Mouse (Mus musculus): ENCODE measurements around the gene Olfr963. TPM values are rescaled to one million over a fixed set of nuclear protein-coding genes. Genes with fewer than 3 reads are reported as not detected.

Gene Olfr963
- polyA plus RNA-seq (2017; shearing (Covaris generic)), result not detected

DNA sequence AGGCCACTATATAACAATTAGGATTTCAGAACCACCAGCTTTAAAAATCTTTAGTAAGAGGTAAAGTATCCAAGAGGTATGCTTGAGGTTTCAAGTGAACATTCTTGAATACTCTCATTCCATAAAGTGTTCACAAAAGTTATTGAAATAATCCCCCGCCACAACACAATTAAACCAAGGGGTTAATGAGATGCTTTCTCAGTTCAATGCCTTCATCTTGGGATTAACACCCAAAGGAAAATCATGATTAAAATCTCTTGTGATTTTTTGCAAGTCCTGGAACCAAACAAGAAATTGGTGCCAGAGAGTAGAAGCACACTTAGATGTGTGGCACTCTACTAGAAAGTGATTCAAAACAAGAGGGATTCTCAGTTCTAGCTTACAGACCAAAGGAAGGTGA lies at the start of gene Olfr963:
Olfr963 (plus strand) TSS at position 301 of the 400 bp plus-strand sequence.

DNA sequence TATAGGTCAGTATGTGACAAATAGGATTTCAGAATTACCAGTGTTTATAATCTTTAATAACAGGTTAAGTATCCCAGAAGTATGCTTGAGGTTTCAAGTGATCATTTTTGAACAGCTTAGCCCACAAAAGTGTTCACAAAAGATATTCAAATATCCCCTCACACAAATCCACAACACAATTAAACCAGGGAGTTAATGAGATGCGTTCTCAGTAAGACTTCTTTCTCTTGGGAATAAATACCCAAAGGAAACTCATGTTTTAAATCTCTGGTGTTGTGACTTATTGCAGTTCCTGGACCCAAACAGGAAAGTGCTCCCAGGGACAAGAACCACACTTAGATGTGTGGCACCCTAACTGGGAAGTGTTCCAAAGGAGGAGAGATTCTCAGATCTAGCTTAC lies 45.9 kb upstream of the Olfr963 start, which contains the start of gene Olfr960:
Olfr960 (plus strand) TSS at position 301 of the 400 bp plus-strand sequence.

DNA sequence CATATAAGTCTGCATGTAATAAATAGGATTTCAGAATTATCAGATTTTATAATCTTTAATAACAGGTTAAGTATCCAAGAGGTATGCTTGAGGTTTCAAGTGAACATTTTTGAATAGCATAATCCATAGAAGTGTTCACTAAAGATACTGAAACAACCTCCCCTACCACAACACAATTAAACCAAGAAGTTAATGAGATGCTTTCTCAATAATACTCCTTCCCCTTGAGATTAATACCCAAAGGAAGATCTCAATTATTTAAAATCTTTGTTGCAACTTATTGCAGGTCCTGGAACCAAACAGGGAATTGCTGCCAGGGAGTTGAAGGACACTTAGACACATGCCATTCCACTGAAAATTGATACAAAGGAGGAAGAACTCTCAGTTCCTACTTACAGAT lies 22.2 kb upstream of the Olfr963 start, which contains the start of gene Olfr961:
Olfr961 (plus strand) TSS at position 301 of the 400 bp plus-strand sequence.

DNA sequence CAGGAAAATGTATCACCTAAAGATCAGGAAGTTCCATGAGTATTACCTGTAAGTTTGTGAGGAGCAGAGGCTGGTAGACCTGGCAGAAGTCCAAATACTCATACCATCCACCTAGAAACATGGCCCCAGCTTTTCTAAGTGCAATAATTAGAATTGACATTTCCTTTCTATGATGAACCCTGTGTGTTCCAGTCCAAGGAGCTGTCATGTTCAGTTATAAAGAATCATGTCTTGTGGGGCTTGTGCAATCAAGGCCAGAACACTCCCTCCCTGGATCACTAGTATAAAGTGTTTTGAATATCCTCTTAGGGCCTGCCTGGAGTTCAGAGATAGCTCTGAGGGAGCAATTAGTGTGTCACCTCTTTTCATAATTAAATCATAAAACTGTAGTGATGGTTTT lies 40.0 kb downstream of the Olfr963 start, which contains the start of gene Olfr149:
Olfr149 (minus strand) TSS at position 101 of the 400 bp plus-strand sequence.

DNA sequence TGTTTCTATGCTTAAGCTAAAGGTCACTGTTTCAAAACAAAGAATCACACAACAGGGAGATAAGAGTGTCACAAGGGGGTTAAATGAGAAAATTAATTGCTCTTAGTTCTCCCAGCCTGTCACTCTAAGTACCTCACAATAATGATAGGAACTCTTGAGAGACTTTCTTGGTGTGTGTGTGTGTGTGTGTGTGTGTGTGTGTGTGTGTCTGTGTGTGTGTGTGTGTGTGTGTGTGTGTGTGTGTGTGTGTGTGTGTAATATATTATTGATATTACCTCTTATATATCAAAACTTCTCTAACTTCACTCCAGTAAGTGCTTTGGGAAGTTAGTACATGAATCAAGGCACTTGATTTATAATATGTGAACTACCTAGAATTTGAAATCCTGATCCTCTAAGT lies 44.0 kb downstream of the Olfr963 start, which contains the start of gene Olfr965:
Olfr965 (plus strand) TSS at position 301 of the 400 bp plus-strand sequence.

Other genes starting within 250 kb of the Olfr963 start
- gene Olfr952, start 240.1 kb upstream of the Olfr963 start, polyA plus RNA-seq (2017; shearing (Covaris generic)), result not detected
- not detected for gene Olfr954, start 210.5 kb upstream of the Olfr963 start, polyA plus RNA-seq (2017; shearing (Covaris generic))
- gene Olfr955, start 195.3 kb upstream of the Olfr963 start, polyA plus RNA-seq (2017; shearing (Covaris generic)), result not detected
- gene Olfr44, start 173.2 kb upstream of the Olfr963 start, polyA plus RNA-seq (2017; shearing (Covaris generic)), result not detected
- not detected for gene Olfr957, start 151.4 kb upstream of the Olfr963 start, polyA plus RNA-seq (2017; shearing (Covaris generic))
- gene Olfr958, start 113.2 kb upstream of the Olfr963 start, polyA plus RNA-seq (2017; shearing (Covaris generic)), result not detected
- gene Olfr959, start 91.6 kb upstream of the Olfr963 start, polyA plus RNA-seq (2017; shearing (Covaris generic)), result not detected
- not detected for gene AW551984, start 62.8 kb upstream of the Olfr963 start, polyA plus RNA-seq (2017; shearing (Covaris generic))
- gene Olfr148, start 56.5 kb upstream of the Olfr963 start, polyA plus RNA-seq (2017; shearing (Covaris generic)), result not detected
- gene Olfr960, start 45.8 kb upstream of the Olfr963 start, polyA plus RNA-seq (2017; shearing (Covaris generic)), result not detected
- 0.20 TPM for gene Olfr961, start 22.1 kb upstream of the Olfr963 start, polyA plus RNA-seq (2017; shearing (Covaris generic))
- not detected for gene Olfr149, start 39.9 kb downstream of the Olfr963 start, polyA plus RNA-seq (2017; shearing (Covaris generic))
- gene Olfr965, start 44.1 kb downstream of the Olfr963 start, polyA plus RNA-seq (2017; shearing (Covaris generic)), result not detected
- gene Olfr150, start 63.8 kb downstream of the Olfr963 start, polyA plus RNA-seq (2017; shearing (Covaris generic)), result not detected
- gene Olfr967, start 79.0 kb downstream of the Olfr963 start, polyA plus RNA-seq (2017; shearing (Covaris generic)), result not detected
- not detected for gene Olfr968, start 116.0 kb downstream of the Olfr963 start, polyA plus RNA-seq (2017; shearing (Covaris generic))
- not detected for gene Olfr969, start 123.7 kb downstream of the Olfr963 start, polyA plus RNA-seq (2017; shearing (Covaris generic))
- gene Olfr970, start 141.7 kb downstream of the Olfr963 start, polyA plus RNA-seq (2017; shearing (Covaris generic)), result not detected
- gene Olfr971, start 169.7 kb downstream of the Olfr963 start, polyA plus RNA-seq (2017; shearing (Covaris generic)), result not detected
- gene Olfr972, start 199.2 kb downstream of the Olfr963 start, polyA plus RNA-seq (2017; shearing (Covaris generic)), result not detected
- not detected for gene Olfr229, start 240.1 kb downstream of the Olfr963 start, polyA plus RNA-seq (2017; shearing (Covaris generic))